Mouse (Mus musculus): ENCODE measurements around the gene Uchl3.

Gene Uchl3

DNA sequence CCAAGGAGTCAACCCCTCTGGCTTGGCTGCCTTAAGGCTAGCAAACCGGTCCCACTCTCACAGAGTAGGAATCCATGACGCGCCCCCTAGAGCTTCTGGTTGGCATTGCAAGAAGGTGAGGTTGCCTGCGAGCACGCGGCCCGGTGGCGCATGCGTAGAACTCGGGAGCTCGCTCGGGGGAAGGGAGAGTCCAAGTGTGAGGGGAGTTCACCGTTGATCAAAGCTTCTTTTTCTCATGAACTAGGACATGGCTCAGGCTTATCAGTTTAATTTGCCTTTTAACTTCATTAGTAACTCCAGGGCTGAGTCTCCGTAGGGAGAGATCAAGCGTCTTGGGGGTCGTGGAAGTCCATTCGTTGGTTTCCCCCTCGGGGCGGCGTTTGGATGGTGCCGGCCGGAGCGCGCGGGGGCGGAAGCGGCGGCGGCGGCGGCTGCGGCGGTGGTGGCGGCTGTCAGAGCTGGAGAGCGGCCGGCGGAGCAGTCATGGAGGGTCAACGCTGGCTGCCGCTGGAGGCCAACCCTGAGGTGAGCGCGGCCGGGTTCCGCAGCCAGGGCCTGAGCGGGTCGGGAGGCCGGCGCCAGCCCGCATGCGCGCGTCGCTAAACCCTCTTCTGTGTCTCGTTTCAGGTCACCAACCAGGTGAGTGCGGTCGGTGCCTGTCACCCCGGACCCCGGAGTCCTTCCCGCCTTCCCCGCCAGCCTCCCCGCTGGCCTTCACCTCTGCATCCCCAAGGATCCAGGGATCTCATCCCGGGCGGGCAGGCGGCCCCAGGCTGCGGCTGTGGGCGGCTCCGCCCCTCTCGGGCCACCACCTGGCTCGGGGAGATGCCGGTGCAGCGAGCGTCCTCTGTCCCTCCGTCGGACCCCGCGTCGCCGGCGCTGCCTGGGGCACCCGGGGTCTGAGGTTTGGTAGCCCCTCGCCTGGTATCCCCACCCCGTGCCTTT, at the start of gene Uchl3:
Gene Uchl3, plus strand, starts transcription at position 387 of the 945 bp plus-strand sequence.
- peak; percentile 98 for DNase-seq

DNA sequence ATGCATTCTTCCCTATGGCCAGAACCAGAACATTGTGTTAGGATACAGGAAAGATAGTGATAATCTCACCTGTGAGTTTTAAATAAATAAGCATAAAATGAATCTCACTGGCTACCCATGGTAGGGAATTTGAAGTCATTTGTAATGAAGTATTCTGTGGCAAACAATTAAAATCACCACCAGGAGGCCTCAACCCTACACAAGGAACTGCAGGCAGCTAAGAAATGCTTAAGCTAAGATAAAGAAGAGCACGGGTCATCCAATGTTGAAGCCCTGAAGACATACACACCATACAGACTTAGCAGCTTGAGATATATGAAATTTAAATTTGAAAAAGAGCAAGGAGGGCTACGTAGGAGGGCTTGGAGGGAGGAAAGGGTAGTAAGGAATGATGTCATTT, 47.9 kb upstream of the Uchl3 start:
- no peak for DNase-seq

DNA sequence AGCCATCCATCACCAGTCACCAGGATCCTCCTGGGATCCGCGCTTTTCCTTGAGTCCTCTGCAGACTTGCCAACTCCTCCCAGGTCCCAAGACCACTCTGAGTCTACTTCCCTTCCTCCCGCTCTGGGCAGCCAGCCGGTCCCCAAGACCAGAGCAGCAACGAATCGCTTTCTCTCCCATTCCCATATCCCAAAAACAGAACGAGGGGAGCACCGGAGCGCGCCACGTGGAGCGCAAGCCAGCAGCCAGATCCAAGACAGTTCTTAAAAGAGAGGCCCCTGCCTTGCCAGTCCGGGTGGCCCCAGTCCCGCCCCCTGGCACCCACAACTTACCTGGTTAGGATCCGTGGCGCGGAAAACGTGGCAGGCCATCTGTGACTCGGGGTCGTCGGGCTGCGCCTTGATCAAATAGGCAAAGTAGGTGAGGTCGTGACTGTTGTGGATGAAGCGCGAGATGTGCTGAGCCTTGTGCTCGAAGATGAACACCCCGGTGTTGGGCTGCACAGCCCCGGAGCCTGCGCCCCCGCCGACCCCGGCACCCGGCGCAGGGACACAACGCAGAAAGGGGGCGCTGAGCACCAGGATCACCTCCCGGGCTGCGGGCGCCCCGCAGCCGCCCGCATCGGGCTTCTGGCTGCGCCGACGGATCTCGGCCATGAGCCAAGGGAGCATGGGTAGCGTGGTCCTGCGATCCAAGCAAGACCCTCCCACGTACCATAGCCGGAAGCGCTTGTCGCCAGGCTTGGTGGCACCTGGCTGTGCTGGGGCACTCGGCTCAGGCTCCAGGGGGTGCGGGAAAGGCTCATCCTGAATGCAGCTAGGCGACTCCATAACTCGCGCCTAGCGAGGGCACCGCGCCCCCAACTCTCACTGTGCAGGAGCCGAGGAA, 45.9 kb upstream of the Uchl3 start:
- peak; percentile 54 for DNase-seq

DNA sequence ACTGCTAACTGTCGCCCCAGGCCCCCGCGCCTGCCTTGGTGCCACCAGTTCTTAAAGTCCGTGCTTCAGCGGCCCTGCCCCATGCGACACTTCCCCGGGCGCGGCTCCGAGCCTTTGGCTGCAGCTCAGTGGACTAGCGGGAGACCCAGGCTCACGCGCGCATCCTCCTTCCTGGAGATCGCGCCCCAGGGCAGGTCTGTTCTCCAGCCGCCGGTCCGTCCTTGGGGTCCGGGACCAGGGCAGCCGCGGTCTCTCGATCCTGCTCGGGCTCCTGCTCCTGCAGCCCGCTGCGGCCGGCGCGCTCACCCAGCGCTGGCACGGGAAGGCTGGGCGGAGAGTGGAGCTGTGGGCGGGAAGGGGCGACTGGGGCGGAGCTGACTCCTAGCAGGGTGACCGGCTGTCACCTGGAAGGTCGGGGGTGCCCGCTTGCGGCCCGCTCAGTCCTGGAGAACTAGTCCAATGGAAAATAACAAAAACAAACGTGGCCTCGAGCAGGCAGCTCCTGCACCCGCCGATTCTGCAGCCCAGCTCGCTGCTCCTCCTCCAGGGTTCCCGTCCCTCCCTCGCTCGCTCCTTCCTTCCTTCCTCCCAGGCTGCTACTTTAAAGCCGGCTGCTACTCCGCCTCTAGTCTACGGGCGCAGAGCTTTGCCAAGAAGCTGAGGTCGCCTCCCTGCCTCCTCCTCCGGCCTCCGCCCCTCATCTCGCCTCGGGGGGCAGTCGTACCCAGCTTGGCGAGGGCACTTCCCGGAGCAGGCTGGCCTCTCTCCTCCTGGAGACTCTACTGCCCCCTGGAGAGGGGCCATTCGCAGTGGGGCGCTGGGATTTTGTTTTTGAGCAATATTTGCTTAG, 45.0 kb upstream of the Uchl3 start, which contains the start of gene Tbc1d4:
Gene Tbc1d4, minus strand, starts transcription at position 673 of the 850 bp plus-strand sequence.
- peak; percentile 89 for DNase-seq

DNA sequence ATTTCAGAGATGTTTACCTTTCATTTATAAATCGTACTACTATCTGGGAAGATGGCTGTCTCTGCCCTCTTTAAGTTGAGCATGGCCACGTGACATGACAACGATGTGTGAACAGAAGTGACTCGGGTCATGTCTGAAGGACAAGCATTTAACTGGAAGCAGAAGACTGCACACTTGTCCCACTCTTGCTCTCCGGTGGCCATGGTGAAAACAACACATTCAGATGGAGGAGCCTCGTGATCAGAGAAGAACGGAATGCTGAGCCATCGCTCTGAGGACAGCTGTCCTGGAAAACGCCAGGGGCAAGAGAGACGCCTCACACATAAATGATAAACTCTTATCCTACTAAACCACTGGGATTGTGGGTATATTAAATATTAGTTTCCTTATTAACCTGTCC, 43.1 kb upstream of the Uchl3 start:
- DNase-seq: no peak

DNA sequence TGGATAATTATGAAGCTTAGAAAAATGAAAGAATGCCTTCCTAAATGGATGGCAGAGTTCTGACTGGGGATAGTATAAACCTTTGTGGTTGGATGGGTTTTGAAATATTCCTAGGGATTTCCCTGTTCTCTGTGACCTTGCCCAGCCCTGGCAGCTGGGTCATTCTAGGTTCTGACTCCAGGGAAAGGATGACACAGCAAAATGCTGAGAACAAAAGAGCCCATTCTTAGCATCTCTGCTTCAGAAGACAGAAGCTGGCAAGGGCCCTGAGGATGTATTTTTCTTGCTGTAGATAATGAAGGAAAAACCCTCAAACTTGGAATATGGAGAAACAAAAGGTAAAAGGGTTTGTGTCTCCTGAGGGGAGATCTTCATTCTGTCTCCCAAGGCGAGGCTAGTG, 40.6 kb upstream of the Uchl3 start:
- DNase-seq: no peak

DNA sequence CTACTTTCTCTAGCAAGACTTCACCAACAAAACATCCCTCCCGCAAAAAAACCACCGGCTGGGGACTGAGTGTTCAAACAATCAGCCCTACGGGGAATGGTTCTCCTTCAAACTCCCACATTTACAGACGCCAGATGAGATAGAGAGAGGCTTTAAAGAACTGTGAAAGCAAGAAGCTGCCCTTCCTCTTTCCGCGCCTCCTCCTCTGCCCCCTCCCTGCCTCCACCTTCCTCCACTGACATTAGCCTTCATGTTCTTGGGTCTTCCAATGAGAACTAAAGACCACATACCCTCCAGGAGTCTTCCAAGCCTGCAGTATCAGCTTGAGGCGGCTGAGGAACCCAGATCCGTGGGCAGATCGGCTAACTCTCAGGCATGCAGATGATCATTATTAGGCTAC, 37.6 kb upstream of the Uchl3 start:
- no peak for DNase-seq

DNA sequence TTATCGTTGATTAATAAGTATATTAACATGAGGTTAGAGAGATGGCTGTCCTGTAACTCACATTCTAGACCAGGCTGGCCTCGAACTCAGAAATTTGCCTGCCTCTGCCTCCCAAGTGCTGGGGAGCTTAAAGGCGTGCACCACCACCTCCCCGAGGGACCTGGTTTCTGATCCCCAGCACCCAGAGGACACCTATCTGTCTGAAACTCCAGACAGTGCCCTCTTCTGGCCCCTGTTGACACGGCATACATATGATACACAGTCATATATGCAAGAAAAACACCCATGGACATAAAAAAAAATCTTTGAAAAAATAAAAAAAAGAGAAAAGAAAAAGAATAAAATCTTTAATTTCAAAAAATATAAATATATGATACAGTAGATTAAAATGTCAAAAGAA, 36.1 kb upstream of the Uchl3 start:
- no peak for DNase-seq

DNA sequence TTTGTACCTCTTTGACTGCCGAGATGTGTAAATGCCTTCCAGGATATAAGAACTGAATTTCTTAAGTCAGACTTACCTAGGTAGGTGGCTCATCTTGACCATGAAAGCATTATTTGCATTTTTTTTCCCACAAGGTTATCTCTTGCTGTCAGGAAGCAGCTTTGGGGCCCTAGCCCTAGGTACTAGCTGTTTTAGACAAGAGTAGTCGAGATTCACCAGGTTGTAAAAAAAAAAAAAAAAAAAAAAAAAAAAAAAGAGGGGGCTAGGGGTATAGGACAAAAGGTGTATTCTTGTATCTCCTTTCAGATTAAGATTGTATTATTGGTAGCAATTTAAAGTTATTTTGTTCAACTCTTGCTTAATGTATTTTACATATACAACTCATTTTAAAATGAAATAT, 23.2 kb upstream of the Uchl3 start:
- DNase-seq: no peak

DNA sequence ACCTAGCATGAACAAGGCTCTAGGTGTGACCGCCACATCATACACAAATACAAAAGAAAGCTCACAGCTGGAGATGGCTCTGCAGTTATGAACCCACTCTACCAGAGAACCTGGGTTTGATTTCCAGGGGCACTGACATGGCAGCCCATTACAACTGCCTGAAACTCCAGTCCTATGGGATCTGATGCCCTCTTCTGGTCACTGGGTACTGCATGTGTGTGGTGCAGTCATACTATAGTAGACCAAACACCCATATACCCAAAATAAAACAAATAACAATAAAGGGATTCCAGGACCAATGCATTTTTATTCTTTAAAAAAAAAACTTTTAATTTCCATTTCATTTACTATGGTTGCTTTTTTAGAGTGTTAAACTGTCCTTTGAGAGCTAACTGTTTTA, 18.0 kb upstream of the Uchl3 start:
- DNase-seq: no peak

DNA sequence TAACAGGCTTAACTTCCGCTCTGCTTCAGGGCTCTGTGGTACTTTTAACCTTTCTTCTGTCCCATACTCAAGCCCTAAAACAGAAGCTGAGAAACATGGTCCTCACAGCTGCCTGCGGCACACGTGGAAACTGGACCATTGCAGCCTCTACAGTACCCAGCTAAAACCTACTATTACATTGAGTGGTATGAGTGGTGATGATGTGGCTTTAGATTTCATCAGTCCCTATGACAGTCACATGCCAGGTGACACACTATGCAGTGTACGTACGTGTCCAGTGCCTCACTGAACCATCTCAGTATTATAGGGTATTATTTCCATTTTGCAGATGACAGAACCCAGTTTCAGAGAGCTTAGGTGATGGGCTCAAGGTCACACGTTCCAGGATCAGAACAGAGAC, 16.4 kb upstream of the Uchl3 start:
- DNase-seq: no peak

DNA sequence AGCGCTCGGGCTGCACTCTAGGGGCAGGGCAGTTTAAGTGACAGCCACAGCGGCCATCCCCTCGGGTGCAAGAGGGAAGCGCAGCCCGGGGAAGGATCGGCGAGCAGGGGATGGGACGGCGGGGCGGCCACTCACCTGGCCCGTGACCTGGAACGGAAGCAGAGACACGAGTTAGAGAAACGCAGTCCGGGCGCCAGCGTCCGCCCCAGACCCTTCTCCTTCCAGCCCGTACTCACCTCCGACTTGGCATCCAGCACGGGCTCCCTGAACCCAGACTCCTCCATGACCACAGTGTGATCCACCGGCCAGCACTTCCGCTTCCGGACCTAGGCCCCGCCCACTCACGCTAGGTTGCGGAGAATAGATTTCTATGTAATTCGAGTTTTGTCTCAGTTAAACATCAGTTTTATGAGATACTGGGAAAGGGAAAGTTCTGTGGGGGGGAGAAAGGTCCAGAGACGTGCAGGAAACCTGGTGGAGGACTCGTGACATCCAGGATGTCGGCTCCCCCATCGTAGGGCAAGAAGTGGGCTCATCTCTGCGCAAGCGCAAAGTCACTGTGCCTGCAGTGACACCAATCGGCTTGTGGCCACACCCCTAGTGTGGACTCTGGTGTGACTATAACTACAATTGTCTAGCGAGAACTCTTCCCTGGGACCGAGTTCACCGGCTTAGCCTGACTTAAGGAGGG, 13.5 kb upstream of the Uchl3 start, which contains the start of gene Commd6:
Gene Commd6, minus strand, starts transcription at position 534 of the 691 bp plus-strand sequence.
- DNase-seq: peak; percentile 95

DNA sequence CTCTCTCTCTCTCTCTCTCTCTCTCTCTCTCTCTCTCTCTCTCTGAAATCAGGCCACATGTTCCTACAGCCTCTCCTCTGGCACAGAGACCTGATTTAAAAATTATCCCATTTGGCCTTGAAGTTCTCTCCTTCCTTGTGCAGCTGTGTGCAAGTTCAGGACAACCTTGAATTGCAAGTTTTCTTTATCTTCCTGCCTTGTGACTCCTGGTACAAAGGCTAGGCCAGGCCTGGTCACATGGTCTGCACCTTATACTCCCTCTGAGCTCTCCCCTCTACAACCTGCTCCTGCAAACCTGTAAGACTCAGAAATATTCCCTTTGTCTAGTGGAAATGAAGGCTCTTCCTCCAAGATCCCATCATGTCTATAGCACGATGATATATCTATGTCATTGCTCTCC, 8.8 kb upstream of the Uchl3 start:
- no peak for DNase-seq

DNA sequence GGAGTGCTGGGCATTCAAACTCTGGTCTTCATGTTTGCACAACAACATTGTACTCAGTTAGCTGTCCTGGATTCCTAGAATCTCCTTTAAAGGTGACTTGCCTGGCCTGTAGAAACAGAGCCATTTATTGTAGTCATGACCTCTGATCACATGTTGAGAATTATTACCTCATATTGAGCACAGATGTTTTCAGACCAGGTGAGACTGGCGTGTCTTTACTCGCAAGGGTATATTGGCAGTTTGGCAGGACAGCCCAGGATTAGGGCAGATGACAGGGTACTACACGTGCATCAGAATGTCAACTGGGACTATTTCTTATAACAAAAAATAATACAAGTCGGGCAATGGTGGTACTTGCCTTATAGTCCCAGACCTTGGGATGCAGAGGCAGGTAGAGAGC, 3.2 kb upstream of the Uchl3 start:
- DNase-seq: no peak

DNA sequence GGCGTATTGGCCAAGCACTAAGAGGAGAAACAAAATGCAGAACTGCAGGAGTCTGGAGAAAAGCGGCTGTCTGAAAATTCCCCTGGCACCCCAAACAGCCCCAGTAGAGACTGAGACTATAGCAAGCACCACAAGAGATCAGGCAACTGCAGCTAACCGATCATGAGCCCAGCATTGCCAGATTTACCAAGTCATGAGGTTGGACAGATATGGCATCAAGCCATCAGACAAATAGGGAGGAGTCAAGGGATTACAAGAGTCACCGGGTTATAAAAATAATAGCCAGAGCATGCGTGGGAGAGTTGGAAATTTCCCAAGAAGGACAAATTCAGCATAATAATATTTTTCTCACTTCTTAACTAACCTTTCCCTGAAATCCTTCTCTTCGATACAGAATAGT, 1.2 kb upstream of the Uchl3 start:
- DNase-seq: peak; percentile 48

DNA sequence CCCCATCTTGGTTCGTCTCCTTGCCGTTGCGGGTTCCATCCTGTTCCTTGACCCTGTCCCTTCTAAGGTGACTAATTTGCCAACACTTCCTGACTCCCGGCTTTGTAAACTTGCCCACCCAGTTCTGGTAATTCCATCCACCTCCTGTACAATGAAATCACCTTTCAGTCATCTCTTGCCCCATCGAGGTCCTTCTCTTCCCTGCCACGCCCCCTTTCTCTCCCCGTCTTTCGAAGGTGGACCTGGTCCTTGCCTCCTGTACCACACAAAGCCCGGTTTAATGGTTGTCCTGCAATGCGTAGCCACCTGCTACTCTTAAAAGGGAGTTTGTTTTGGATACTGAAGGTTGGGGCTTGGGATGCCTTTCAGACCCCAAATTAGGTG, 751 bp downstream of the Uchl3 start:
- DNase-seq: no peak

DNA sequence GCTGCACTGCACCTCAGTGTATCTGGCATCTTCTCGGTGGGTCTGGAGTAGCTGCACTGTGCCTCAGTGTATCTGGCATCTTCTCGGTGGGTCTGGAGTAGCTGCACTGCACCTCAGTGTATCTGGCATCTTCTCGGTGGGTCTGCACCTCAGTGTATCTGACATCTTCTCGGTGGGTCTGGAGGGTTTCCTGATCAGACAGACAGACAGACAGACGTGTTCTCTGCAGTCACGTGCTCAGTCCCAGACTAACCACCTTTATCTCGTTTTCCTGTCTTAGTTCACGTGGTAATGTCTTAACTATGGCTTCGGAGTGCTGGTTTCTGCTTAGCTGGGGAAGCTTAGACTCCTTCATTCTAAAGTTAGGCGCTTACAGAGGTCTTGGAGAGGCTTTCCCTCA, 2.5 kb downstream of the Uchl3 start:
- DNase-seq: no peak

DNA sequence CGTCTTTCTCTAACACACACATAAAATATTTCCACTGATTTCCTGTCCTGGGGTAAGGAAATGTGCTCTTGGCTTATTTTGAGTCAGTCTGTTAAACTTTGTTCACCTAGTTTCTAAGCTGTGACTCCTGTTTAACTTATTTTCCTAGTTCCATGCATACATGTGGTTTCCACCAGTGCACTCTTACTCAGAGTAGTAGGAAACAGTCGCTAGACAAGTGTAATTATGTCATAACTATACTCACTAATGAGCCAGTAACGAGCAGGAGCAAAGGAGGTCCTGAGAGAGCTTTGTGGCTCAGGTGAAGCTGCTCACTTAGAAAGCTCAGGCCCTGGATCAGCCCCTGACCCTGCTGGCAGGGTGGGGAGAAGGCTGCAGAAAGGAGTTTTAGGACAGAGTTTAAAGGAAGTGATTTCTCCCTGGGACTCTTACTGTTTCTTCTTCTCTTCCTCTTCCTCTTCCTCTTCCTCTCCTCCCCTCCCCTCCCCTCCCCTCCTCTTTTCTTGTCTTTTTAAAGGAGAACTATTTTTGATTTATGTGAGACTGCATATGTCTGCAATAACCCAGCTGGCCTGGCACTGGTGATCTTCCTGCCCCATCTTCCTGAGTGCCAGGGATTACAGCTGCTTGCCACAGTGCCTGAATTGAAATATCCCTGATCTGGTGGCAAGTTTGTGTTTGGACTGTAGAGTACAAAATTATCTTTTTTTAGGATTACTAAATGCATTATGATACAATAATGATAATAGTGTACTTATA, 8.1 kb downstream of the Uchl3 start:
- DNase-seq: no peak

DNA sequence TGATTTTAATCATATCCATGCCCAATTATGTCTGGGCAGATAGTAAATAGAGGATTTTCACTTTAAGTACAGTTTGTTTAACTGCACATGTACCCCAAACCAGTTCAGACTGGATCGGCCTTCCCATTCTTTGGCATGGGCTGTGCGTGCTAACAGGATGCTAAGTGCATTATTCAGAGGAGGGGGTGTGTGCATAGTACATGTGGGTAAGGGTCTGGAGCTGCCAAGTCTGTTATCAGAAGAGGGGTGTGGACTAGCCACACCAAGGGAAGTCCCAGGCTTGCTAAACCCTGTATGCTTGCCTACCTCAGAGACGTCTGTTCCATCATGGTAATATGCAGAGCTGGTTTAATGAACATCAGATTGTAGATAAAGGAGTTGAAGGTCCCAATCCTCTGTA, 10.5 kb downstream of the Uchl3 start:
- no peak for DNase-seq

DNA sequence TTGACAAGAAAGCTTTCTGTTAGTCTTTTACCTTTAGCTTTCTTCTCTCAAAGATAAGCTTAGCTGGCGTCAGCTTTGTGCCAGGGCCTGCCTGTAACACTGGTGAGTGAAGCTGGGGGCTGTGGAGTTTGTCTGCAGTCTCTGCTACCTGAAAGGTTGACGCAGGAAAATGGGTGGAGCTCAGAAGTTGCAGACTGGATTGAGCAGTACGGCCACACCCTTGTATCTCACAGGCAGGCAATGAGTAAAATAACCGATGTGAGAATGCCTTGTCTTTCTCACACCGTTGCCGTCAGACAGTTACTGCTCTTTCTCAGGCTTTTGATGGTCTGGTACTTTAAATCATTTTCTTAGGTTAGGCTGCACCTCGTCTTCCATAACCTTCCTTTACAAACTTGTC, 12.3 kb downstream of the Uchl3 start:
- no peak for DNase-seq

DNA sequence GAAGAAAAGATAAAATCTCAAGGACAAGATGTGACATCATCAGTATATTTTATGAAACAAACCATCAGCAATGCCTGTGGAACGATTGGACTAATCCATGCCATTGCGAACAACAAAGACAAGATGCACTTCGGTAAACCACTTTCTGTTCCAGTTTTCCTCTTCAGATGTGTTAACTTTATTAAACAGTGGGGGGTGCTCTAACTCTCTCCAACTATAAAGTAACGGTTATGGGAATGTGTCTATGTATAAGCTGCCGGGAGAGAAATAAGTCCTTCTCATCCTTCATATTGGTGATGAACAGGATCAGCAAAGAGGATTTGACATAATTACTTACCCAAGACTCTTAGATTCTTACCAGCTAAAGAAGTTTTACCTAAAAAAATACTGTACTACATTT, 12.8 kb downstream of the Uchl3 start:
- no peak for DNase-seq

Measured in cerebellum, adult 9-10 months (tissue).